In the genomic region with DNA sequence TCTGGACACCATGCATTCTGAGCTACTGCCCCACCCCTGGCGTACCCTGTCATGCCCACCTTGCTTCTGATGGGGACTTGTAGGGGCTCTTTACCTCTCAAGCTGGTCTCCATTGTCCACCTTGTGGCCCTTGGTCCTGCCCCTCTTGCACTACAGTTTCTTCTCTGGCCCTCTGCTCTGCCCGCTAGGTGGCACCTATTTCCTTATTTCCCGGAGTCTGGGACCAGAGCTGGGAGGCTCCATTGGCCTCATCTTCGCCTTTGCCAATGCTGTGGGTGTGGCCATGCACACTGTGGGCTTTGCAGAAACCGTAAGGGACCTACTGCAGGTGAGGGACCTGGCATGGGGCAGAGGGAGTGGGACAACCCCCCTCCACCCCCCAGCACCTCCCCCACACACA, we compare ENCODE assay signal across 13 mouse cellular contexts. TPM values are rescaled to one million over a fixed set of nuclear protein-coding genes. Genes with fewer than 3 reads are reported as not detected.
DNase-seq lines count a peak whose midpoint lies in the region; ATAC-seq and TF ChIP-seq lines count a peak whose summit lies in the region.
"Had no signal": no experiment of that assay in that cellular context is flagged by ENCODE, and none has a peak within 500 bp of the region (broad histone marks: within the 10 kb centered on the region; RNA-seq: fewer than 3 reads in every experiment).

No protein-coding gene starts in this region.

- H3K4me2 ChIP-seq in liver, postnatal 0 days (ENCODE audit: low read depth, low read length) = no peak overlapping the region
- H3K4me2 ChIP-seq: midbrain, embryonic 12.5 days had no signal

- peak; percentile 50 for TF ChIP-seq CTCF in heart, adult 2 months (IDR thresholded peaks at IDR 0.05)
- TF ChIP-seq CTCF in liver, postnatal 0 days (IDR thresholded peaks at IDR 0.05; ENCODE audit: low read depth) = peak; percentile 62

- TF ChIP-seq EP300 in heart, adult 2 months (IDR thresholded peaks at IDR 0.05; ENCODE audit: insufficient read depth, low read depth, low read length) = no peak
- no peak for TF ChIP-seq EP300 in liver, postnatal 0 days (IDR thresholded peaks at IDR 0.05; ENCODE audit: low read depth)

- H3K27me3 ChIP-seq in heart, adult 2 months (ENCODE audit: control insufficient read depth, insufficient read depth, low read length) = no peaks in the 10 kb centered on the region
- H3K27me3 ChIP-seq in liver, postnatal 0 days (ENCODE audit: insufficient read depth, low read length) = no peaks in the 10 kb centered on the region

- H3K79me2 ChIP-seq in heart, adult 2 months (replicated peaks; ENCODE audit: control insufficient read depth, insufficient read depth, low read length) = no peaks in the 10 kb centered on the region

- H3K4me1 ChIP-seq in heart, adult 2 months (ENCODE audit: control insufficient read depth, insufficient read depth, low read length) = no peaks in the 10 kb centered on the region
- H3K4me1 ChIP-seq in liver, postnatal 0 days (ENCODE audit: insufficient read depth) = no peaks in the 10 kb centered on the region
- H3K4me1 ChIP-seq: midbrain, embryonic 12.5 days had no signal

- no peaks in the 10 kb centered on the region for H3K36me3 ChIP-seq in heart, adult 2 months (ENCODE audit: control insufficient read depth, insufficient read depth, low read length)
- H3K36me3 ChIP-seq in liver, postnatal 0 days (replicated peaks; ENCODE audit: insufficient read depth, low read length) = no peaks in the 10 kb centered on the region
- H3K36me3 ChIP-seq: midbrain, embryonic 12.5 days had no signal

- intact Hi-C loops in heart, adult 2 months (cut with DNase I) = loop anchor here (5.0 kb wide), 1 partner anchor 249 kb away; no protein-coding TSS in a partner anchor

- no peak overlapping the region for H3K9ac ChIP-seq in heart, adult 2 months (ENCODE audit: low read depth, low read length)
- no peak overlapping the region for H3K9ac ChIP-seq in liver, postnatal 0 days (replicated peaks)
- H3K9ac ChIP-seq: midbrain, embryonic 12.5 days had no signal

- H3K9me3 ChIP-seq in liver, postnatal 0 days (ENCODE audit: low read length) = no peaks in the 10 kb centered on the region
- H3K9me3 ChIP-seq: midbrain, embryonic 12.5 days had no signal

- 50% methylated on average over 5 of the region's 5 CpGs for WGBS in heart, adult 2 months
- WGBS in liver, postnatal 0 days (ENCODE audit: insufficient replicate concordance) = 46% methylated on average over 5 of the region's 5 CpGs

- DNase-seq in heart, adult 2 months = no peak
- DNase-seq in heart, adult 18-20 months = no peak
- peak; percentile 58 for DNase-seq in A20 (ENCODE audit: low read depth, low spot score)
- peak; percentile 71 for DNase-seq in adipocyte (ENCODE audit: low spot score)
- peak; percentile 53 for DNase-seq in liver, postnatal 0 days
- DNase-seq in urinary bladder, adult 18-20 months (ENCODE audit: low spot score in 2 of 2) = no peak
- DNase-seq in spleen, postnatal 36 days (ENCODE audit: low spot score in 2 of 2) = no peak
- DNase-seq in left cerebral cortex, adult 9 months (ENCODE audit: low spot score in 2 of 2) = no peak
- DNase-seq: cerebellum, adult 8-10 months; thymus, adult 18-20 months had no signal

- 0 out of 2 replicates have a peak, but pooled peaks have one; percentile 37 for ATAC-seq in liver, postnatal 0 days
- ATAC-seq: forebrain, embryonic 14.5 days had no signal

- no peak overlapping the region for H3K27ac ChIP-seq in heart, adult 2 months
- no peak overlapping the region for H3K27ac ChIP-seq in liver, postnatal 0 days (ENCODE audit: low read depth)
- H3K27ac ChIP-seq: midbrain, embryonic 12.5 days had no signal

- no peak for TF ChIP-seq POLR2A in heart, adult 2 months (IDR thresholded peaks at IDR 0.05; ENCODE audit: insufficient read depth, low read depth, low read length)

- no peak overlapping the region for H3K4me3 ChIP-seq in heart, adult 2 months
- H3K4me3 ChIP-seq in liver, postnatal 0 days (ENCODE audit: low read depth, low read length) = no peak overlapping the region
- H3K4me3 ChIP-seq: midbrain, embryonic 12.5 days had no signal

RNA-seq across cellular contexts. Expression of a gene that starts 4.3 kb away (rescaled TPM):
- total RNA-seq in heart, adult 2 months (2021) = under 1 TPM; 0.16 to 0.39 TPM
- 0.20 and 0.39 TPM in 2 replicates for polyA plus RNA-seq in heart, adult 2 months (2012; rRNA removed)
- total RNA-seq in heart, adult 18-20 months (2021) = under 1 TPM; 0.12 to 0.41 TPM
- polyA plus RNA-seq in liver, postnatal 0 days (2015; fragmentation: Nextera tagmentation; extraction: Ambion mirVana) = 0.99 and 1.4 TPM in 2 replicates
- polyA plus RNA-seq: forebrain, embryonic 14.5 days; heart, embryonic 16.5 days; midbrain, embryonic 12.5 days had no signal

RNA-seq across cellular contexts. Expression of a gene that starts 52.9 kb away (rescaled TPM):
- total RNA-seq in heart, adult 2 months (2021) = 100 to 1,000 TPM; 216 to 349 TPM
- polyA plus RNA-seq in heart, adult 2 months (2012; rRNA removed) = 272 and 285 TPM in 2 replicates
- total RNA-seq in heart, adult 18-20 months (2021) = 100 to 1,000 TPM; 204 to 275 TPM
- polyA plus RNA-seq in liver, postnatal 0 days (2015; fragmentation: Nextera tagmentation; extraction: Ambion mirVana) = 250 and 269 TPM in 2 replicates

Comparison
In these comparisons a context has a peak if more than half of its experiments do, and no peak if none do; other contexts are left out.
1. DNase-seq: peak in A20 (single experiment), adipocyte (single experiment) and liver, postnatal 0 days (single experiment); none in heart, adult 2 months (0 of 2), heart, adult 18-20 months (0 of 2), urinary bladder, adult 18-20 months (0 of 2), spleen, postnatal 36 days (0 of 2) and left cerebral cortex, adult 9 months (0 of 2).